Mouse (Mus musculus) cortical plate, adult 2 months (tissue): ENCODE measurements around the gene Ptpn4.

Experiments used
- CTCF ChIP-seq: fragments of 200-500 bp; IDR thresholded peaks from 2 replicates; pipeline ENCODE4 v1.5.1; 2011; ENCODE audit warnings: mild to moderate bottlenecking, control low read depth, low read length; ENCODE audit not compliant: insufficient read depth; ENCODE audit errors: extremely low read depth
- POLR2A ChIP-seq: fragments of 200-500 bp; IDR thresholded peaks from 2 replicates; pipeline ENCODE4 v1.6.1; 2011; ENCODE audit warnings: mild to moderate bottlenecking, low read length, control low read depth; ENCODE audit not compliant: insufficient read depth; ENCODE audit errors: extremely low read depth

DNA sequence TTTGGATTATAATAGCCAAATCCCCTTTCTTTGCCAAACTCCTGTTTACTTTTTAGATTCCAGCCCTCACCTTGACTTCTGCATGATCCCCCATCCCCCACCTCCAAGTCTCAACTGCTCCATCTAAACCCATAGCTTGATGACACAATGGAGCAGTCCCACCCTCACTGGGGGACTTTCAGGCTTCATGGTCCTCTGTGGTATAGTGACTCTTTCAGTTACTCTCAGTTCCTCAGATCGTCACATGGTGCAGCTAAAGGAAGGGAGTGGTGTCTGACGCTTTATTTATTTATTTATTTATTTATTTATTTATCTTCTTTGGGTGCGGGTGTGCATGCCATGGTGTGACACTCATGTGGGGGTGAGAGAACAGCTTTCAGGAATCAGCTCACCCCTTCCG lies 14.9 kb upstream of the Ptpn4 start:
- no peak for TF ChIP-seq CTCF
- no peak for TF ChIP-seq POLR2A
